Mouse (Mus musculus) spleen, postnatal 14 days (tissue): ENCODE results near the gene Slc25a10.

Source experiments
- DNase-seq, 2 experiments: peaks; one replicate each; pipeline ENCODE4 v3.0.0; 2021 to 2022; ENCODE audit warnings: low spot score in 2 of 2

The Slc25a10 gene

DNA sequence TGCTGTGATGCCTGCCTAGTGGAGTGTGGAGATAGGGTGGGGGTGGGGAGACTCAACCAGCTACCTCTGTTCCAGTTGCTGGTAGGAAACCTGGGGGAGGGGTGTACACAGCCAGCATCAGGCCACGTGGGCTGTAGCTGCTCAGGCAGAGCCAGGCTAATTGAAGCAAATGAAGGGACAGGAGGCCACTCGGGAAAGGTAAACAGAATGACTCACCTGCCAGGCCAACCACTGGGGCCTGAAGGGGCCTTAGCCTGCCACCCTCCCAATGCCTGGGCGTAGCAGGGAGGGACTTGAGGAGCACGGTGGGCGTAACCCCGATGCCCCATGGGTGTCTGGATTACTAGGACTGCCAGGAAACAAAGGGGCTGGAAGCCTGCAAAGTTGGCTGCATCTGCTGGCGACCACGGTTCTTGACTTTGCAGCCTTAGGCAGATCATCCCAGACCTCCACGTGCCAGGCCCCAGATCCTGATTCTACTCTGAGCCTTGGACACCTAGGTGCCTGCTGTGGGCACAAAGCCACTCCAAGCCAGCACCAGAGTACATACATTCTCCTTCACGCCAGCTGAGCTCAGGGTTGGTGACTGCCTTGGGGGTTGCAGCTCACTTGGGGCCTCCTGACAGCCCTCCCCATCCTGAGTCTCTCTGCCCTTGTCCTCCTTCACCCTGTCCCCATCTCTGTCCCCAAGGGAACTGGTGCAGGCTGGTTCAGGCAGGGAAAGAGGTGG lies 47.8 kb downstream of the Slc25a10 start:
- no peak for DNase-seq

DNA sequence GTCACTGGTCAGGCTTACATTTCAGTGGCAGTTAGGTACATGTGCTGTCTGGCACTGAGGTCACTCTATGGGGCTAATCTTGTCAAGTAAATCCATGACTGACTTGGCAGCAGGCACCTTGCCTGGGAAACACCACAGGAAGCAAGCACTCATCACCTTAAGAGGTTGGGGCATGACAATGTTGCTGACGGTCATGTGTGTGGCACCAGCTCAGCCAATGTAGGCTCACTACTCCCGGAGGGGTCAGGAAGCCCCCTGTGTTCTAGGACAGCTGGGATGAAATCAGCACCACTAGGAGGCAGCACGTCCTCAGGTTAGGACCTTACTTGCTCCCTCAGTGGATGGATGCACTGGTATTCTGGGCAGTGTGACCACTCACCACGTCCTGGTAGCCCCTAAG lies 50.3 kb downstream of the Slc25a10 start:
- no peak for DNase-seq

DNA sequence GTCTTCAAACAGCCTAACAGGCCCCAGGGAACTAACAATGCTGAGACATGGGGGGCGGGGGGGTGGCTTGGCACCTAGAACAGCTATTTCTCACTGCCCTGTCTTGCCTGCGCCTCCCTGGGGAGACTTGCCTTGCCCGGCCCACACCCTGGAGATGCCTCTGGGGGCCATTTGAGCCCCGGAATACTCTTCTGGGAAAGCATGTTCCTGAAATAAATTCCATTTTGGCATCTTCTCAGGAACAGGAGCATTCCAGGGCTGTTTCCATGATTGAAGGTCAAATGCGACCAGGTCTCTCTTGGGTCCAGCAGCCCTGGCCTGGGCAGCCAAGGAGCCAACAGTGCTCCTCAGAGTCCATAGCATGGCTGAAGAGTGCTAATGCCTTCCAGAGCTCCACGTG lies 50.7 kb downstream of the Slc25a10 start:
- DNase-seq, result no peak

DNA sequence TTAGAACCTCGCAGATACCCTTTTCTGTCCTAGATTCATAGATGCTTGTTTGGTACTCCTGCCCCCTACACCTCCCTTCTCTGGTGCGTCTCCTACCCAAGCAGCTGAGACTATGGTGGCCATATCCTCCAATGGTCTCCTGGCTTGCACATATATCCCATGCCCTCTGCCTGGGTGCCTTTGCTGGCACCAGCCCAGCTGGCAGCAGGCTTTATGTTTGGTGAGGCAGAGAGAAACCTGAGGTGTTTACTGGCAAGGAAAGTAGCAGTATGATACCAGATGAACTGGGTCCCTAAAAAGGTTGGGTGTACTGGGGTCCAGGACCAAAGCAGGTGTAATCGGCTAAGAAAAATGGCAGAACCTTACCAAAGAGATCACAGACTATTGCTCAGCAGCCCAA lies 54.3 kb downstream of the Slc25a10 start:
- DNase-seq, result no peak

DNA sequence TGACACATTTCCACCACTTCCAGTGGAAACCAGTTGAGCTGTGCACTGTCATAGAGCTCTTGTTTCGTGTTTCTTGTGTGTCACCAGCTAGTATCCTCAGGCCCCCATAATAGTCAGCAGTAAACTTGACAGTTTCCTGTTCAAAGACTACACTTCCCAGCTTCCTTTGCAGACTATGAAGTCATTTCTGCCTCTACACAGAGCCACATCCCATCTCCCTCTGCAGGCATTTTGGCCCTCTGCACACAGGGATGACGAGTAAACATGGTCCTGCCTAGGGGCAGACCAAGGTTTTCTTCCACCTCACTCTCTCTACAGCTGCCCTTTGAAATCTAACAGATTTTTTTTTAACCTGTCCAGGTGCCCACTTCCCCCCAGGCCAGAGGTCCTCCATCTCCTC lies 55.8 kb downstream of the Slc25a10 start:
- no peak for DNase-seq

DNA sequence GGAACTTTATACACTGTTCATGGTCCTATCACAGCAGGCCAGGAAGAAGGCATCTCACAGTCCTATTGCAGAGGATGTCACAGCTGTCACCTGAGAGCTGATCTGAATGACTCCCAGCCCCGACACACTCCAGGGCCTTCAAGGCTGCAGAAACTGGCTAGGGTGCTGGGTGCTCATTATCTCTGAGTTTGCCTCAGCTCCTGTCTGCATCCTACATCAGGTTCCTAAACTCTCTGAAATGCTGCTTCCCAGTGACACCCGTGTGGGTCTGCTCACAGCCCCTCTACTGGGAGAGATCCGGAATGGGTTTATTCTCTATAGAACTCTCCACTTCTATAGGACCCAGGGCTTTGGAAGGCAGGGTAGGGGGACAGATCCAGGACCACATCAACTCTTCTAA lies 56.6 kb downstream of the Slc25a10 start:
- DNase-seq, result no peak

DNA sequence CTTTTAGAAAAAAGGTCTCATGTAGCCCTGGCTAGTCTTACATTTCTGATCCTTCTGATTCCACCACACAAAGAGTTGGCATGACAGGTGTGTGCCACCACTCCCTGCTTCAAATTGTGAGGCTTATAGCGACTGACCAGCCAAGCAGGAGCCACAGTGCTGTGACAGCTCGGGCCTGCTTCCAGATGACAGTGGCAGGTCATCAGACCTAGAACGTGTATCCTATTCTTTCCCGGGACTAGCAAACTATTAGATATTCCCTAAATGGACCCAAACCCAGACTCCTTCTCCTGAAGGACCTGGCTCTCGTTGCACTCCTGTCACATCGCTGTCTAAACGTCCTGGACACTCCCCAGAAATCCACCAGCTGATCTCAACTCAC lies 57.1 kb downstream of the Slc25a10 start:
- no peak for DNase-seq
